Mouse (Mus musculus) stomach, postnatal 0 days (tissue): ENCODE data around the gene Tbc1d24. TPM values are rescaled to one million over a fixed set of nuclear protein-coding genes. Genes with fewer than 3 reads are reported as not detected.

Source experiments
- ATAC-seq: fragments of 200-750 bp; cut with Nextera tagmentation; 2 replicates; pipeline ENCODE4 v1.8.0; 2017; ENCODE audit not compliant: low FRiP score, low TSS enrichment
- DNase-seq: peaks from one replicate; pipeline ENCODE4 v3.0.0-alpha.2; 2016; ENCODE audit warnings: low spot score
- H3K27ac ChIP-seq: fragments of 300-500 bp; sonication (generic); replicated peaks from 2 replicates; pipeline ENCODE4 v1.5.1; 2014; ENCODE audit warnings: mild to moderate bottlenecking, control low read depth
- H3K27me3 ChIP-seq: fragments of 300-500 bp; sonication (generic); 2 replicates; pipeline ENCODE4 v1.6.1; 2014; ENCODE audit warnings: low read length; ENCODE audit not compliant: control insufficient read depth, insufficient read depth
- H3K36me3 ChIP-seq: fragments of 300-500 bp; sonication (generic); 2 replicates; pipeline ENCODE4 v1.6.1; 2014; ENCODE audit warnings: low read length, mixed read lengths; ENCODE audit not compliant: control insufficient read depth, insufficient read depth
- H3K4me1 ChIP-seq: fragments of 300-500 bp; sonication (generic); replicated peaks from 2 replicates; pipeline ENCODE4 v1.6.1; 2014; ENCODE audit warnings: antibody characterized with exemption; ENCODE audit not compliant: control insufficient read depth, insufficient read depth
- H3K4me2 ChIP-seq: fragments of 300-500 bp; sonication (generic); replicated peaks from 2 replicates; pipeline ENCODE4 v1.6.1; 2014; ENCODE audit warnings: low read depth, mild to moderate bottlenecking, control low read depth, moderate library complexity
- H3K4me3 ChIP-seq: fragments of 300-500 bp; sonication (generic); 2 replicates; pipeline ENCODE4 v1.5.1; 2014; ENCODE audit warnings: low read depth, low read length, control low read depth
- H3K9ac ChIP-seq: fragments of 300-500 bp; sonication (generic); 2 replicates; pipeline ENCODE4 v1.6.1; 2014; ENCODE audit warnings: mild to moderate bottlenecking, low read length, control low read depth, mixed read lengths
- H3K9me3 ChIP-seq: fragments of 300-500 bp; sonication (generic); 2 replicates; pipeline ENCODE4 v1.6.1; 2016; ENCODE audit warnings: low read length; ENCODE audit not compliant: control insufficient read depth
- CTCF ChIP-seq: IDR thresholded peaks from 2 replicates; pipeline ENCODE4 v1.5.1; 2016; ENCODE audit warnings: antibody characterized with exemption, low read depth, mild to moderate bottlenecking, moderate library complexity
- EP300 ChIP-seq: optimal IDR thresholded peaks from 2 replicates; pipeline ENCODE3; 2016; ENCODE audit warnings: antibody characterized with exemption
- WGBS: fragments of 180-500 bp; shearing (Covaris S2); extraction: QIAGEN DNeasy Blood & Tissue Kit; methylation state at CpG from one replicate; pipeline ENCODE4 v1.1.7; 2014; 5-methylcytosine and 5-hydroxymethylcytosine counted together
- polyA plus RNA-seq: library from polyadenylated mRNA; unstranded; fragments of >200 nt; fragmentation: Nextera tagmentation; extraction: Ambion mirVana; gene quantifications from 2 replicates; pipeline ENCODE4 v1.2.1, GENCODE M21; 2015

Gene Tbc1d24
- polyA plus RNA-seq, 1 experiment from 2014 or later, result 1.5 TPM

DNA sequence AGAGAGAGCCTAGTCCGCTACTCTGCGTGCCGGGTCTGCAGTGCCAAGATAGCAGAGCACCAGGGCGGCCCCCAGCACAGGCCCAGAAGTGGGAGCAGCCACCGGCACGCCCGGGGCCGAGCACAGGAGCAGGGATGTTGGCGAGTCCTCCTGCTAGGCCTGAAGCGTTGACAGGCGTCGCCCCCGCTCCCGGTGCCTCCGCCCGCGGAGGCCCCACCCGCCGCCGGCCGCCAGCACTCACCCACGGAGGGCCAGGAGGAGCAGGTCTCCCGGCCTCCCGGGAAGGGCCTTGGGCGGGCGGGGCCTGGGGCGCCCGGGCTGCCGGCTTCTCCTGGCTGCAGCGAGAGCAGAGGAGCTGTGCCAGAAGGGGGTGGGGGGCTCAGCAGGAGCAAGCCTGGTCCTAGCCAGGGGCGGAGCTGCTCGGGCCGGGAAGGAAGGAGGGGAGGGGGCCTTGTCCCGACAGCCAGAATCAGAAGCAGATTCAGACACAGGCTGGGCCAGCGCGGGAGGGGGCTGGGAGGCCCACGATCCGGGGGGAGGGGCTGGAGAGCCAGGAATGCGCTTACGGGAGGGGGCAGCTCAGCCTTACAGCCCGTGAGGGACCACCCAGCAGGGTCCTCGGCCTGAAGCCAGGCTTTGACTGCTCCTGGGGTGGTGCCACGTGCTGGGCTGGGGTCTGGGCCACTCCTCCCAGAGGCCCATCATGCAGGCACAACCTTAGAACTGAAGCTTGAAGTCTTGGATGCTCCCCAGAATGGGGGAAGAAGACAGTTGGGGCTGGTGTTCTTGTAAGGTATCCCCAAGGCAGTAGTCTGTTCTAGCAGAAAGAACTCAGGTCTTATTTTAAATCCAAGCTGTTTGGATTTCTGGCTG lies 3.9 kb upstream of the Tbc1d24 start, which contains the start of gene Ntn3:
TSS of gene Ntn3 (minus strand) at position 489 of the 873 bp plus-strand sequence.
- DNase-seq (peak; percentile 66), ATAC-seq (peak; percentile 35)
- no peak for TF ChIP-seq EP300

DNA sequence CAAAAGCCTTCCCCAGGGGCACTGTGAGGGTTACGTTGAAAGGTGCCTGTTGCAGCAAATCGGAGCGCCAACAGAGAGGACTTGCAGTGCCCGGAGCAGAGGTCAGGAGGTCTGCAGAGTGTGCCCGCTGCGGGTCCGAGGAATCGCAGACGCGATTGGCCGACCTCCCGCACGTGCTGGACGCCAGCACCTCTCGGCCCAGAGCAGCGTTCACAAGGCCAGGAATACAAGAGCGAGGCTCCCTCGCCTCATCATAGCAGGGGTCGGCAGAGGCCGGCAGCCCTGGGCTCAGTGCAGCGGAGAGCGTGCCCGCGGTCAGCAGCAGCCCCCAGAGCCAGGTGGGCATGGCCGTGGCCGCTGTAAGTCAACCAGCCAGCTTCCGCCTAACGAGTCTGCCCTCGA lies 3.3 kb upstream of the Tbc1d24 start:
- Histone ChIP-seq H3K4me1 (peaks cover 25% of the 10 kb centered on the region), H3K4me3 (peak overlapping the region; percentile 41), H3K36me3 (no peaks in the 10 kb centered on the region), H3K9me3 (no peaks in the 10 kb centered on the region), H3K4me2 (peak overlapping the region; percentile 95), H3K27ac (peak overlapping the region; percentile 87), H3K27me3 (peaks cover 3% of the 10 kb centered on the region; the same call in 1 of the 2 replicates), H3K9ac (peak overlapping the region; percentile 71)
- DNase-seq, result peak; percentile 26
- WGBS, result 5% methylated on average over 29 of the region's 29 CpGs
- ATAC-seq, result 0 out of 2 replicates have a peak, but pooled peaks have one; percentile 0
- TF ChIP-seq CTCF (no peak), EP300 (no peak)

More for the DNA sequence above, 3.9 kb upstream of the Tbc1d24 start, which contains the start of gene Ntn3:
- Histone ChIP-seq H3K4me1 (peaks cover 25% of the 10 kb centered on the region), H3K4me3 (peak within 1 kb of the TSS; percentile 41), H3K9ac (peak within 1 kb of the TSS; percentile 71), H3K27ac (peak within 1 kb of the TSS; percentile 87), H3K36me3 (no peaks in the 10 kb centered on the region), H3K9me3 (no peaks in the 10 kb centered on the region), H3K27me3 (peaks cover 3% of the 10 kb centered on the region; the same call in 1 of the 2 replicates), H3K4me2 (peak within 1 kb of the TSS; percentile 95)
- 3% methylated on average over 40 of the region's 43 CpGs for WGBS

DNA sequence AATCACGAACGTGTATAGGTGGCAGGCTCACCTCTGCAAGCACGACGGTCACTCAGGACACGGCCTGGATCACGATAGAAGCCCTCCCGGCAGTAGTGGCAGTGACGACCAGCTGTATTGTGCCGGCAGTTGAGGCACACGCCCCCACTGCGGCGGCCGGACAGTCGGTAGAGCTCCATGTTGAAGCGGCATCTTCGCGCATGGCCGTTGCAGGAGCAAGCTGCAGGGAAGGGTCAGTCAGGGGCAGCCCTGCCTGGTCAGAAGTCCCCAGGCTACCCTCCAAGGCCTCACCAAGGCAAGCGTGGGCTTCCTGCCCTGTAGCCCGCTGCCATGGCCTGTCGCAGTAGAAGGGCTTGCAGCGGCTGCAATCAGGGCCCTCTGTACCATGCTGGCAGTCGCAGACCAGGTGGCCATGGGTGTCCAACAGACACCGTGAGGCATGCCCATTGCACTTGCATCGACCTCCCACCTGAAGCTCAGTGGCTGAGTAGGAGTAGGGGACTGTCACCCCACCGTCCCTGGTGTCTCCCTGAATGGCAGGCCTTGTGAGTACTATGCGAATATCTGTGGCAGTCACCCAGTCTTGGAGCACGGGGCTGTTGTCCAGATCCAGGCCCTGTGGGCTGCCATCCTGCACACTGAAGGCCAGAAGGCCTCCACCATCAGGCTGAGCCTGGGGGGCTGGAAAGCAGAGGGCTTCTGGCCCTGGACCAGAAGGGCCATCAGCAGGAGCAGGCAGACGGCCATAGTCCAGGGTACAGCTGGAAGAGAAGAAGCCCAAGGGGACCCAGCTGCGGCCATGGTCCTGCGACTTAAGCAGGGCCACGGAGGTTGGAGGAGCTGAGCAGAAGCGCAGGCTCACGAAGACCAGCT lies 2.6 kb upstream of the Tbc1d24 start:
- H3K27me3 ChIP-seq, result peaks cover 3% of the 10 kb centered on the region; the same call in 1 of the 2 replicates
- H3K4me2 ChIP-seq, result peak overlapping the region; percentile 95
- no peaks in the 10 kb centered on the region for H3K36me3 ChIP-seq
- 72% methylated on average over 34 of the region's 34 CpGs for WGBS
- H3K9ac ChIP-seq, result peak overlapping the region; percentile 71
- ATAC-seq (no peak), DNase-seq (no peak)
- H3K4me1 ChIP-seq, result peaks cover 25% of the 10 kb centered on the region
- peak overlapping the region; percentile 41 for H3K4me3 ChIP-seq
- no peak for TF ChIP-seq CTCF
- no peak for TF ChIP-seq EP300
- H3K9me3 ChIP-seq, result no peaks in the 10 kb centered on the region
- H3K27ac ChIP-seq, result peak overlapping the region; percentile 87

DNA sequence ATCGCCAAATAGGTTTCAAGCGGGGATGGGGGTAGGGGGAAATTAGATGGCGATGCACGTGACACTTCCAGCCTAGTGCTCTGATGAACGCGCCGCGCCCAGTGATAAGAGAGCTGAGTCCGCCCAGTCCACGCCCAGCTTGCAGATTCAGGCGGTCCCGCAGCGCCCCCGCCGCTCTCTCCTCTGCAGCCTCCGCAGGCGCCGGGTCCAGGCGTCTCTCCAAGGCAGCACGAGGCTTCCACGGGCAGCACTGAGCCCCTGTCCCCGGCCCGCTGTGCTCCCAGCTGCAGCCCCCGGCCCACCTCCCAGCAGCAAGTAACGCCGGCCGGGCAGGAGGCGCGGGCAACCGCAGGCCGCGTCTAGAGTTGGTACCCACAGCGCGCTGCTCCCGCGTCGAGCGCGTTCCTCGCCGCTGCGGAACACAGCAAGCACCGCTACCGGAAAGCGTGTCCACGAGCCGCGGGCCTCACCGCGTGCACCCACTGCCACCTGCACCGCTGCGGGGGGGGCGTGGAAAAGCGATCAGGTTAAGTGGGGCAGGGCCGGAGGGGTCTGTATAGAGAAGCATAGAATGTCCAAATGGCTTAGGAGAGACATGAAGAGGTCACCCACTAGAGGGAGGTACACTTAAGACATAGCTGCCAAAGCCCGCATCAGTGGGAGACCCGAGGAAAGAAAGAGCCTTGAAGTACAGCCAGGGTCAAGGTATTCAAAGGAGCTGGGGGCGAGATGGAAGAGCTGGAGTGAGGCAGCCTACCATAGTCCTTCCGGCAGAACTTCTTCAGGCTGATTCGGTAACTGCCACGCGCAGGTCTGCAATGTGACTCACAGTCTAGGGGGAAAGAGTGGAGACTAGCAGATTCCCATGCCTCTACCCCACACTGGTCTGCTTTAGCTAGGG lies 1.3 kb upstream of the Tbc1d24 start:
- H3K27me3 ChIP-seq, result peaks cover 3% of the 10 kb centered on the region; the same call in 1 of the 2 replicates
- H3K4me3 ChIP-seq, result peak overlapping the region; percentile 30
- ATAC-seq (no peak), DNase-seq (peak; percentile 66)
- peaks cover 22% of the 10 kb centered on the region for H3K4me1 ChIP-seq
- H3K4me2 ChIP-seq, result peak overlapping the region; percentile 95
- 5% methylated on average over 62 of the region's 62 CpGs for WGBS
- TF ChIP-seq CTCF, result peak; percentile 44
- TF ChIP-seq EP300, result no peak
- H3K36me3 ChIP-seq, result no peaks in the 10 kb centered on the region
- no peaks in the 10 kb centered on the region for H3K9me3 ChIP-seq
- no peak overlapping the region; the same call in 1 of the 2 replicates for H3K27ac ChIP-seq
- peak overlapping the region; percentile 38; the same call in 1 of the 2 replicates for H3K9ac ChIP-seq

GRCm38 (mm10) chr17:24205908-24206361 lies 573 bp upstream of the Tbc1d24 start:
- Histone ChIP-seq H3K27ac (0 out of 2 replicates have a peak overlapping the region, but pooled peaks have one; percentile 18), H3K4me2 (peak overlapping the region; percentile 95), H3K9ac (peak overlapping the region; percentile 68), H3K4me3 (peak overlapping the region; percentile 60), H3K4me1 (peaks cover 17% of the 10 kb centered on the region), H3K27me3 (peaks cover 3% of the 10 kb centered on the region; the same call in 1 of the 2 replicates), H3K9me3 (no peaks in the 10 kb centered on the region), H3K36me3 (no peaks in the 10 kb centered on the region)
- 0 out of 2 replicates have a peak, but pooled peaks have one; percentile 0 for ATAC-seq
- 11% methylated on average over 15 of the region's 15 CpGs for WGBS
- no peak for TF ChIP-seq EP300
- no peak for TF ChIP-seq CTCF
- no peak for DNase-seq
